Mouse (Mus musculus) kidney, postnatal 4 days (tissue): ENCODE results near the gene Uba2.
"Not testable (repeated sequence)": the region's sequence is repeated elsewhere in the genome, so short reads cannot be mapped to it uniquely, and the experiment has no call there.

ENCODE experiments used
- DNase-seq, 2 experiments: peaks; one replicate each; pipeline ENCODE4 v3.0.0; 2021; ENCODE audit warnings: mixed read lengths in 2 of 2

Gene Uba2

GRCm38 (mm10) chr7:34169454-34169853 is at the start of gene Uba2:
Gene Uba2 (minus strand): TSS chr7:34169599.
- no peak for DNase-seq

- no peak for DNase-seq
Measured at GRCm38 (mm10) chr7:34218496-34218895, 49.1 kb upstream of the Uba2 start.

GRCm38 (mm10) chr7:34216474-34216873 is 47.1 kb upstream of the Uba2 start:
- no peak for DNase-seq

GRCm38 (mm10) chr7:34215481-34215880 is 46.1 kb upstream of the Uba2 start:
- DNase-seq, result no peak

GRCm38 (mm10) chr7:34214644-34215043 is 45.2 kb upstream of the Uba2 start:
- no peak for DNase-seq

GRCm38 (mm10) chr7:34213281-34213680 is 43.9 kb upstream of the Uba2 start:
- no peak for DNase-seq

- DNase-seq, result no peak
Measured at GRCm38 (mm10) chr7:34208027-34208745, 38.8 kb upstream of the Uba2 start.

- DNase-seq, result no peak
Measured at GRCm38 (mm10) chr7:34206331-34206730, 36.9 kb upstream of the Uba2 start.

- not testable (repeated sequence) for DNase-seq
Measured at GRCm38 (mm10) chr7:34202147-34202546, 32.7 kb upstream of the Uba2 start.

- DNase-seq, result no peak
Measured at GRCm38 (mm10) chr7:34200829-34201228, 31.4 kb upstream of the Uba2 start.

- DNase-seq, result peak; percentile 39 to 47
Measured at GRCm38 (mm10) chr7:34198346-34198745, 28.9 kb upstream of the Uba2 start.

- DNase-seq, result peak; percentile 96
Measured at GRCm38 (mm10) chr7:34196132-34197128, 27.0 kb upstream of the Uba2 start, which contains the start of gene Pdcd2l. Gene Pdcd2l (minus strand): TSS chr7:34196661.

GRCm38 (mm10) chr7:34195632-34196031 is 26.2 kb upstream of the Uba2 start:
- DNase-seq, result no peak

- DNase-seq, result no peak
Measured at GRCm38 (mm10) chr7:34192825-34193224, 23.4 kb upstream of the Uba2 start.

GRCm38 (mm10) chr7:34189376-34189989 is 20.1 kb upstream of the Uba2 start:
- no peak for DNase-seq

GRCm38 (mm10) chr7:34183794-34184193 is 14.4 kb upstream of the Uba2 start:
- DNase-seq, result no peak

GRCm38 (mm10) chr7:34183356-34183755 is 14.0 kb upstream of the Uba2 start:
- no peak for DNase-seq

- not testable (repeated sequence) for DNase-seq
Measured at GRCm38 (mm10) chr7:34176241-34176640, 6.8 kb upstream of the Uba2 start.

GRCm38 (mm10) chr7:34172251-34172650 is 2.9 kb upstream of the Uba2 start:
- DNase-seq, result no peak

GRCm38 (mm10) chr7:34168470-34169251 is 738 bp downstream of the Uba2 start:
- DNase-seq, result peak; percentile 95 to 96

GRCm38 (mm10) chr7:34167766-34168469 is 1.5 kb downstream of the Uba2 start:
- DNase-seq, result no peak

- peak; percentile 42 to 60 for DNase-seq
Measured at GRCm38 (mm10) chr7:34166850-34167249, 2.5 kb downstream of the Uba2 start.
